Mouse (Mus musculus) layer of hippocampus, adult 9-11 months (tissue): ENCODE results near the gene Gm43638.
"Not testable (repeated sequence)": the region's sequence is repeated elsewhere in the genome, so short reads cannot be mapped to it uniquely, and the experiment has no call there.

ENCODE experiments used
- DNase-seq: peaks from one replicate; pipeline ENCODE4 v3.0.0; 2022

Gene Gm43638

DNA sequence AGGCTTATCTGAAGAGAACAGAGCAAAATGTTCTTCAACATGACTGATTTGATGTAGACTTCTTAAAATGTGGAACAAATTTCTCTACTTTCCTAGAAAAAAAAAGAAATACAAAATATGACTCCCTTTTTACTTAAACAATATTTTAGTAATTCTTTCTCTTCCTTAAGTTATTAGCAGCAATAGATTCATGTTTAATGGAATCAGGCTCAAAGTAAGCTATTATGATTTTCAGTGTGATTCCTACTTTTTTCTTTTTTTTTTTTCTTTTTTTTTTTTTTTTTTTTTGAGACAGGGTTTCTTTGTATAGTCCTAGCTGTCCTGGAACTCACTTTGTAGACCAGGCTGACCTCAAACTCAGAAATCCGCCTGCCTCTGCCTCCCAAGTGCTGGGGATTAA, at the start of gene Gm43638:
Gene Gm43638 (minus strand): TSS at position 101 of the 400 bp plus-strand sequence.
- DNase-seq: not testable (repeated sequence)

DNA sequence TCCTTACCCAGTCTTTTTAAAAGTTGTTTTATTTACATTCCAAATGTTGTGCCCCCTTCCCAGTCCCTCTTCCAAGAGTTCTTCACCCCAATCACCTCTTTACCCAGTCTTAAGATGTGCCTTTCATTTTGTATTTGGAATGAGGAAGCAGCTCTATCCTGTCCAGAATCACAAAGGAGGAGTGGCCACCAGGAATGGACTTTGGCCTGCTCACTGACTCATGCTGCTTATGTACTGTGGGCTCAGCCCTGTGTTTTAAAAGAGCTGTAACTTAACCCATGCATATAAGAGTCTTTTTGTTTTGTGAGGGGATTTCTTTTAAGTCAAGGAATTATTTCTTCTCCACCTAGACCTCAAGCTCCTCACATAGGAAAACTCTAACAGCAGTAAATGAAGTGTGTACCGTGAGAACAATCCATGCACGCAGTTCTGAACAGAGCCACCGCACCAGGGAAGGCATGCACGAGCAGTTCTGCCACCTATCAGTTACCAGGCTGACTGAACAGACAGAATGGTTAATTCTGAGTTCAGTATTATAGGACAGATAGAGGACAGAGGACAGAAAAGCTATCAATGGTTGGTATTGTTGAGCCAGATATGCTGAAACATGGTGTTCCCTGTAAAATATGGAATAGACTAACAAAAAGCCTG, 49.5 kb upstream of the Gm43638 start:
- no peak for DNase-seq

DNA sequence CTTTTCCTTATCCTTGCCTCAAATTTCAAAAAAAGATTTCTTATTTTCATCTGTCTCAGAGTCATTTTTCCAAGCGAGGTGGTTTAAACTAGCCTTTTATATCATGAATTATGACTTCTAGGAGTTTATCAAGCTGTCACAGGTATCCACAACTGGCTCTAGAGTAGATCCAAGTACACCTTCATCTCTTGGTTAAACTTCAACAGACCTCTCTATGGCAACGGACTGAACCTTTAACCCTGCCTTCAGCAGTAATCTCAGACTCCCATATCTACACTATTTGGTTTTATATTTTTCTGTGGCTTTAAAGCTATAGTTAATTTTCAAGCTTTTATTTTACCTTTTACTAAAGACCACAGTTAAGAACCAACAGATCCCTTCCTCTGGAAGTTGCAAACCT, 45.7 kb upstream of the Gm43638 start:
- DNase-seq: no peak

DNA sequence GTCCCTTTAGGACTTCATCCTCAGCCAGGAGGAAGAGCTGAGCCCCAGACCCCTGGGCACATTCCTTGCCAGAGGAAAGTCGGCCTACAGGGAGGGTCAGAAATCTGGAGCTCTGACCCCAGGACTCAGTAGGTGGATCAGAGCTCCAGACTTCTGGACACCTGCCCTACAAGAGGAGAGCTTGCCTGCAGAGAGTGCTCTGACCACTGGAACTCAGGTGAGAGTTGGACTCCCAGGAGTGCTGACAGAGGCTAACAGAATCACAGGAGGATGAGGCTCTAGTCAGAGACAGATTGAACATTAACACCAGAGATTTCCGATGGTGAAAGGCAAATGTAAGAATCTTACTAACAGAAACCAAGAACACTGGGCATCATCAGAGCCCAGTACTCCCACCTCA, 37.0 kb upstream of the Gm43638 start:
- DNase-seq: not testable (repeated sequence)

DNA sequence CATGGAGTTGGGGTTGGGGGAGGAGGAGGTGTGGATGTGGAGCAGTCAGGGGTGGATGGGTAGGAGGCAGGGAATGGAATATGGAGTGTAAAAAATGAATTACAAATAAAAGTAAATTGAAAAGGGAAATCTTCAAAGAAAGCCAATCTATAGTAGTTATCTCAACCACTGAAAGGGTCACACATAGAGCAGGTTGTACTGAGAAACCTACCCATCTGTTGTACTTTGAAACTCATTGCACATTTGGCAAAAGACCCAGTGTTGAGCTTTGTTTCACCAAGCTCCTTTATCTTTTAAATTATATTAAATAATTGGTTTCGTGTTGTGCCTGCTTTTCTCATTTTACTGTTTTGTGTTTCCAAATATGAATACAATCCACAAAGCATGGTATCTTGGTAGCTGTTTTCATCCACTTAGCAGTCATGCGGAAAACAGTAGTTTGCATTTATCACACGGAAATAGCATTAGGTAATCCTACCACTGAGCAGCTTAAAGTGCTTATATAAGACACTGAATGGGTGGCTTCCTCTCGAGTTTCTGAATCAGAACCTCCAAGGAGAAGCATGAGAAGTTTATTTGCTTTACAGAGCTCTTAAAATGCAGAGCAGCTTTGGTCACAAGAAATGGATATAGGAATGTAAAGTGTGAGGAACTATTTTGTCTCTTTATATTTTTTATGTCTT, 19.3 kb upstream of the Gm43638 start:
- DNase-seq: no peak

DNA sequence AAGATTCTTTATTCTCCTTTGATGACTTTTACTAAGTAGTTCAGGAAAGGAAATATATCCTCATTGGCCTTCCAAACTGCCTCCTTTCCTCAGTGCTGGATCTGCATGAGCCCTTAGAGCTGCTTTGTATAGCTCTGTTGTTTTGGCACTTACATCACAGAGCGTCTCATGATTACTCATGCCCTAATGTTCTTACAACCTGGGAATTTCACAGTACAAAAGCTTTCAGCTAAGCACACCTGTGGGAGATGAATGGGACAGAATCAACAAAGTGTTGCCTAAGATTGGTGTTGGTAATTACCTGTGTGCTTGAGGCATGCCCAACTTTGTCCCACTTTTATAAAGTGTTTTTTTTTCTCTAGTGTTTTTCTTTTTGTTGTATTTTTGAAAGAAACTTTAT, 16.1 kb upstream of the Gm43638 start:
- no peak for DNase-seq

DNA sequence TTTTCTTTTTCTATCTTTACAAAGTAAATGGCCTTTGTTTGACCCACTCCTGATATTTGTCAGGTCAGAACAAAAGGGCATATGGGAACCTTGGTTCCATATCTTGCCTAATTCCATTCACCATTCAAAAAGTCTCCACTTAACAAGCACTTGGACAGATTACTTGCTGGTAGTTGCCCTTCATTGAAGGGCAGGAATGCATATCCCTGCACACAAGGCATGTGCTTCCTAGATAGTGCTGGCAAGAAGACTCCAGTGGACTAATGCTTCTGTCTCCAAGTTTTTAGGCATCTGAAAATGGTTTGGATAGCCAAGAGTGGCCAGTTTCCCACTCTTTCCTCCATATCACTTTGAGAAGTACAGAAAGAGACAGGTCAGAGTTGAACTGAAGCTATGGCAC, 12.7 kb upstream of the Gm43638 start:
- no peak for DNase-seq

DNA sequence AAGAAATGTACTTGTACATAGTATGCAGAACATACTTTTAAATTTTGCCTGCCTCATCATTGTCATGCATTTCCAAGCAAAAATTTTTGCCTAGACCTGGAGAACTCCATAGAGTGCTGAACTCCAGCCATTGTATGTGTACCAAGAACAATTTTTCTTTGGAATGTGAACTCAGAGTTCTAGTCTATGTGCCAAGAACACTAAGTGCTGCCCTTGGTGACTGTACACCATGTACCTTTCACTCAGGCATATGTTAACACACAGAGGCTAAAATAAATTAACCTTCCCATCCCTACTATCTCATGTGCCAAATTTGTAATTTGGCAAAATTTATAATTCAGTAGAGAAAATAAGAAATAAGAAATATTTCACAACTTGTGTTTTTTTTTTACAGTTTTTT, 12.3 kb upstream of the Gm43638 start:
- no peak for DNase-seq

DNA sequence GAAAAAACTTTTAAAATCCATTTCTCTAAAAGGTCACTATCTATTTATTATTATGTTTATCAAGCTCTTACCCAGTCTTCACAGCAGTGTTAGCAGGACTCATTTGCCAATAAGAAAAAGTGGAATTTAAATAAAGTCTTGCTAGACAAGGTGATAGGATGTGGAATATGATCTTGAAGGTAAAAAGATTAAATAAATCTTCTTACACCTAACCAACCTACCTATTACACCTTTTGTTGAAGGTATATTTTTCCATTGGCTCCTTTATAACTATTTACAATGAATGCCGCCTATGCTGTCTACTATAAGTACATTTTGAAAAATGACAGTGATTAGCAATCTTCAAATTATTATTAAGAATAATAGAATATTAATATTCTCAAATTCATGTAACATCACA, 4.2 kb upstream of the Gm43638 start, which contains the start of gene Ugt2a1:
Gene Ugt2a1 (minus strand): TSS at position 101 of the 400 bp plus-strand sequence.
- no peak for DNase-seq

DNA sequence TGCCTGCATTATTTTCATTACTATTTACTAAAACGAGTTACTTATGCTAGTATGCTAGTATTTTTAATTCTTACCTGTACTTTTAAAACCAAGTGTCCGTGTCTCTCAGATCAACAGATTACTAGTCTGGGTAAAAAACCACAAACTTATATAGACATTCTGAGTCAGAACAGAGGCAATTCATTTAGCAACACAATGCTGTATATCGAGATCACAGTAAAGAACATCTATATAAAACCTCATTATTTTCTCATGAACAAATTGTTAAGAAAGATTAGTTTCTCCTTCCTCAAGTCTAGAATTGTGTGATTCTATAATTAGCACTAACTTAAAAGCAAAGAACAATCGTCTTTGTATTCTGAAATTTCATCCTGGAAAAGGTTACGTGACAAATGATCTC, 4.4 kb downstream of the Gm43638 start, which contains the start of gene Ugt2a2:
Gene Ugt2a2 (minus strand): TSS at position 101 of the 400 bp plus-strand sequence.
- DNase-seq: no peak

DNA sequence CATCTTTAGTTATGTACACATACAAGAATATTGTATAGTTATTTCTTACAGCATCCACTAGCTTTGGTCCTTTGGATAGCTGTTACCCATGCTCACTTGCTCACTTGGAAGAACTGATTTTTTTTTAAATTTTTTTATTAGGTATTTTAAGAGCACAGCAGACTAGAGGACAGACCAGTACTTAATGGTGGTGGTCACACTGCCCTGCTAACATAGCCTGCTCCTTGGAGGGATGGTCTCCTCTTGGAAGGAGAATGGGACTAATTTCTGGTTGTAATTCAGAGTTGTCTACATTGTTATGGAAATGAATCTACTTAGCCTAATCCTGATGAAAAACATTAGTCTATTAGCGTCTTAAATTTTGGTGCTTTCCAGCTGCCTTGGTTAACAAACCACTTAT, 27.8 kb downstream of the Gm43638 start:
- DNase-seq: no peak

DNA sequence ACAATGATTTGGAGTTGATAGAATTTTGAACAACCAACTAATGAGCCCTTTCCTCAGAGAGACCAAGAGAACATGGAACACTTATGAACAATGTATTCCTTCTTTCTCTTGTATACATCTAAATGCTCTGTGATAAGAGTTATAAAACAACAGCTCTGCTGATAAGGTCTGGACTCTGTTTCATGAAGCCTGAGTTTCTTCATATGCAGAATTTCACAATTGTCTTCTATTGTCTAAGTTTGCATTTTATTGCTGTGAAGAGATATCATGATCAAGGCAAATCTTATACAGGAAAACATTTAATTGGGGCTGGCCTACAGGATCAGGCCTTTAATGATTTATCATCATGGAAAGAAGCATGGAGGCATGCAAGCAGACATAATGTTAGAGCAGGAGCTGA, 28.9 kb downstream of the Gm43638 start:
- DNase-seq: no peak

DNA sequence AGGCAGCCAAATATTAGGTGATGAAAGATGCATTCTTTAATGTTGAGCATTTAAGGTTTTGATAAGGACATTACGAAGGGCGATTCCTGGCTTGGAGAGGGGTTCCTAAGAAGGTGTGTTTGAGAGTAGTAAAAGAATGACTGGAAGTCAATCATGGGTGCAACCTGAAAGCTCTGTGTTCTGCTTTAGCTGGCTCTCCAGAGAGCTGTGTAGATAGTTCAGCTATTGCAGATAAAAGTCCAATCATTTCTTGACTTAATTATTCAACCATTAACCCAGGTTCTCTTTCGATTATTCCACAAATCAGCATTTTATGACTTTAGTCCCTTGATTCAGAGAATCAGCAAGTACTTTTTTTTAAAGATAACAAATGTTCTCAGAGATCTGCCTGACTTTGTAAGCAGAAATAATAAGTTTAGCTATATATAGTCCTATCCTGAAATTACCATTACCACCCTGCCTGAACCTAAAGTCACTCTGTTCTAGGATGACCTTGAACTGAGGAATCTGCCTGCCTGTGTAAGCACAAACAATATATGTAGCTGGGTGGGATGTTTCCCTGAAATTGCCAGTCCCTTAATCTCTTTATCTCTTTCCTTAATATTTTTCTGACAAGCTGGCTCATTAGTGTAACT, 30.3 kb downstream of the Gm43638 start:
- DNase-seq: no peak

DNA sequence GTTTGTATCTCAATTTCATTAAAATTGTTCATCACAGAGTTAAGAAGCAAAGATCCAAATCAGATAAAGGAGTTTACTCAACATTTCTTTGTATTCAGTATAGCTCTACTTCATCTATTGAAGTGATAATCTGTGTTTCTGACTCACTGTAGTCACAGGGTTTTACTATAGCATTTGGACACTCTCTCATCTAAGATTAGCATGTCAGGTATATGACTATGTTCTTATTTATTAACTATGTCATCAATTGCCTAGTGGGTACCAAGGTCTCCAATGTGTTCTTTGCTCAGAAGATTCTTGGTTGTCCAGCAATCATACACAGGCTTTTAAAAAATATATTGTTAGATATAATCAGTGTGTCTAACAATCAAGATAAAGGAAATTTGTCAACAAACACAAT, 31.1 kb downstream of the Gm43638 start:
- no peak for DNase-seq

DNA sequence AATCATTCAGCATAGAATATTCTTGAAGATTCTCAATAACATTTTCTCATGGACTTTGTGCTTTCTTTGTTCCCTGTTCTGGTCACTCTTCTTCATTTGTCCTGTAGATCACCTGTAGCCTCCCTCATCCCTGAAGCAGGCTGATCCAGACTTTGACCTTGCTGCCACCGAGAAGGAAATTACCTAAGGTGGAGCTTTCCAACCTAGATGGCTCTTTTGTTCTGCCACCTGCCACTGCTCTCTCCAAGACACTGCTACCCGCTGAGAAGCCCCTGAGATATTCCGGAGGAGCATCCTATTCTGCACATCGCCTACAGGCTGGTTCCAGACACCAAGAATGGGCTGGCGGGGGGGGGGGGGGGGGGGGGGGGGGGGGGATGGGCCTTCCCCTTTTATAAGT, 34.1 kb downstream of the Gm43638 start:
- not testable (repeated sequence) for DNase-seq

DNA sequence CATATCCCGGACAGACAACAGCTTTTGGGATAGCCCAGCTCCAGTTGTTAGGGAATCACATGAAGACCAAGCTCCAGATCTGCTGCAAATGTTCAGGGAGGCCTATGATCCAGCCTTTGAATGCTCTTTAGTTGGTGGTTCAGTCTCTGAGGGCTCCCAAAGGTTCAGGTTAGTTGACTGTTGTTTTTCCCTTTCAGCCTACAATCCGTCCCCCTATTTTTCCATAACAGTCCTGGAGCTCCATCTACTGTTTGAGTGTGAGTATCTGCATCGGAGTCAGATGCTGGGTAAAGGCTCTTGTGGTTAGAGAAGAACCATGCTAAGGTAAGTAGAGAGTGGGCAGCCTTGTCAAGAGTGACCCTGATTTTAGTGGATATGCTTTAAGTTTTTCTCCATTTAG, 50.3 kb downstream of the Gm43638 start:
- DNase-seq: no peak

DNA sequence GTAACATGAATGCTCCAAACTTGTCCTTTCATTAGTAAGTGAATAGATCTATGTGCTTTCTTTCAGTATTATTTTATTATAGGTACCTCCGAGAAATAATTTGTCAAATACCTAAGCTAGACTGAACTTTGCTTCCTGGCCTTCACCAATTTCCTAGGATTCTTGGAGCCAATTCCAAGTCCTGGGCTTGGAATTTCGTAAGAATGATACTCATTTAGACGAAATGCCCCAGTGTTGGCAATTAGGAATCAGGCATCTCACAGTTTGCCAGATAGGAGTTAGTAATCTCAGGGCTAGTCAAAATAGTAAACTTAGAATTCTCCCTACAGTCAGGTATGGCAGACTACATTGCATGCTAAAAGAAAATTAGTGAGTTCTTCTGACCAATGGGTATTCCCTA, 60.9 kb downstream of the Gm43638 start:
- DNase-seq: no peak

DNA sequence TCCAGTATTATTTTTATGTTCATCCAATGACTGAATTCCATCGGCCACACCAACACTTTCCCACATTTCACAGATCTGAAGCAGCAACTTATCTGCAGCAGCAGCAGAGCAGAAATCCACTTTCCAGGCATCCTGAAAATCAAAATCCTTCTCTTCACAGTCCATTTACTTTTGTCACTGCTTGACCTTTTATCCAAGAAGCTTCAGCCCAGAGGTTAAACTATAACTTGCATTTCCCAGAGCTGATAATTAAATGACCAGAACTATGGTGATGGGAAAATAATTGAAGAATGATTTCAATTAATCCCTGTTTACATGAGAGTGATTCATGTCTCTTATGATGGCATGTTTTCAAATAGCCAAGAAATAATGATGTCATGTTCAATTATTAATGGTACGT, 62.6 kb downstream of the Gm43638 start, which contains the start of gene Ugt2b38:
Gene Ugt2b38 (minus strand): TSS at position 163 of the 400 bp plus-strand sequence.
- not testable (repeated sequence) for DNase-seq
